ENCODE assay signal across 35 mouse cellular contexts in genomic region chr17:34272102-34272501, GRCm38 (mm10). TPM values are rescaled to one million over a fixed set of nuclear protein-coding genes. Genes with fewer than 3 reads are reported as not detected.
A peak's percentile ranks its signal among the peaks of the same experiment; 100 is the strongest.
DNase-seq lines count a peak whose midpoint lies in the region; ATAC-seq and TF ChIP-seq lines count a peak whose summit lies in the region.
"Had no signal": no experiment of that assay in that cellular context is flagged by ENCODE, and none has a peak within 500 bp of the region (broad histone marks: within the 10 kb centered on the region; RNA-seq: fewer than 3 reads in every experiment).

No protein-coding gene starts in this region.

- H3K4me3 ChIP-seq in forebrain, postnatal 0 days (ENCODE audit: low read depth, low read length) = no peak overlapping the region
- no peak overlapping the region for H3K4me3 ChIP-seq in forebrain, embryonic 14.5 days (ENCODE audit: low read depth, low read length)
- H3K4me3 ChIP-seq in heart, postnatal 0 days (ENCODE audit: low read depth, low read length) = no peak overlapping the region
- no peak overlapping the region for H3K4me3 ChIP-seq in heart, embryonic 10.5 days
- H3K4me3 ChIP-seq in liver, postnatal 0 days (ENCODE audit: low read depth, low read length) = no peak overlapping the region
- no peak overlapping the region for H3K4me3 ChIP-seq in liver, embryonic 11.5 days (ENCODE audit: low read depth, low read length)
- H3K4me3 ChIP-seq: embryonic facial prominence, embryonic 10.5 days; embryonic facial prominence, embryonic 13.5 days; erythroblast, embryonic 14.5 days; forebrain, embryonic 12.5 days; gastrocnemius, adult 2 months; heart, embryonic 12.5 days; heart, embryonic 15.5 days; hindbrain, embryonic 12.5 days; hindbrain, embryonic 15.5 days had no signal

- no peaks in the 10 kb centered on the region for H3K4me1 ChIP-seq in forebrain, postnatal 0 days (ENCODE audit: insufficient read depth)
- no peaks in the 10 kb centered on the region for H3K4me1 ChIP-seq in forebrain, embryonic 14.5 days (ENCODE audit: control insufficient read depth, insufficient read depth, low read length)
- H3K4me1 ChIP-seq in heart, postnatal 0 days (ENCODE audit: control insufficient read depth, insufficient read depth) = no peaks in the 10 kb centered on the region
- H3K4me1 ChIP-seq in heart, embryonic 10.5 days = no peaks in the 10 kb centered on the region
- no peaks in the 10 kb centered on the region for H3K4me1 ChIP-seq in liver, postnatal 0 days (ENCODE audit: insufficient read depth)
- H3K4me1 ChIP-seq in liver, embryonic 11.5 days (replicated peaks; ENCODE audit: control insufficient read depth, insufficient read depth, low read length) = no peaks in the 10 kb centered on the region
- H3K4me1 ChIP-seq: embryonic facial prominence, embryonic 10.5 days; embryonic facial prominence, embryonic 13.5 days; forebrain, embryonic 12.5 days; heart, embryonic 12.5 days; heart, embryonic 15.5 days; hindbrain, embryonic 12.5 days; hindbrain, embryonic 15.5 days had no signal

- no peaks in the 10 kb centered on the region; the same call in 1 of the 2 replicates for H3K27me3 ChIP-seq in forebrain, postnatal 0 days (ENCODE audit: insufficient read depth, low read length)
- H3K27me3 ChIP-seq in forebrain, embryonic 14.5 days (replicated peaks; ENCODE audit: control insufficient read depth, insufficient read depth, low read length) = no peaks in the 10 kb centered on the region; the same call in 1 of the 2 replicates
- no peaks in the 10 kb centered on the region for H3K27me3 ChIP-seq in heart, postnatal 0 days (ENCODE audit: control insufficient read depth, insufficient read depth, low read length)
- H3K27me3 ChIP-seq in heart, embryonic 10.5 days (ENCODE audit: insufficient read depth, poor library complexity, severe bottlenecking) = peaks cover 4% of the 10 kb centered on the region; the same call in 1 of the 2 replicates
- H3K27me3 ChIP-seq in liver, postnatal 0 days (ENCODE audit: insufficient read depth, low read length) = no peaks in the 10 kb centered on the region
- no peaks in the 10 kb centered on the region for H3K27me3 ChIP-seq in liver, embryonic 11.5 days (replicated peaks; ENCODE audit: control insufficient read depth, insufficient read depth, low read length)
- no peaks in the 10 kb centered on the region for H3K27me3 ChIP-seq in splenic B cell, adult 2 months (ENCODE audit: control insufficient read depth, insufficient read depth, low read length, poor library complexity, severe bottlenecking)
- H3K27me3 ChIP-seq: embryonic facial prominence, embryonic 13.5 days; heart, embryonic 15.5 days; hindbrain, embryonic 12.5 days; hindbrain, embryonic 15.5 days had no signal

- ATAC-seq in forebrain, postnatal 0 days = no peak
- ATAC-seq in forebrain, embryonic 14.5 days = no peak
- ATAC-seq in heart, postnatal 0 days (ENCODE audit: insufficient read depth, low read depth) = no peak
- ATAC-seq in liver, postnatal 0 days = no peak
- ATAC-seq in liver, embryonic 11.5 days (replicated peaks; ENCODE audit: low FRiP score) = no peak
- ATAC-seq: activated CD4-positive, CD25-positive, alpha-beta regulatory T cell, adult 4 months; forebrain, embryonic 16.5 days; intestine, embryonic 16.5 days had no signal

- TF ChIP-seq EP300 in heart, postnatal 0 days (IDR thresholded peaks at IDR 0.05; ENCODE audit: low read depth) = no peak
- TF ChIP-seq EP300 in liver, postnatal 0 days (IDR thresholded peaks at IDR 0.05; ENCODE audit: low read depth) = no peak

- H3K9me3 ChIP-seq in forebrain, postnatal 0 days (ENCODE audit: low read length) = no peaks in the 10 kb centered on the region; the same call in 1 of the 2 replicates
- H3K9me3 ChIP-seq in forebrain, embryonic 14.5 days (replicated peaks; ENCODE audit: control insufficient read depth, low read length) = no peaks in the 10 kb centered on the region; the same call in 1 of the 2 replicates
- H3K9me3 ChIP-seq in heart, postnatal 0 days (replicated peaks; ENCODE audit: control insufficient read depth, low read length) = peaks cover 4% of the 10 kb centered on the region; the same call in 1 of the 2 replicates
- no peaks in the 10 kb centered on the region for H3K9me3 ChIP-seq in heart, embryonic 10.5 days
- H3K9me3 ChIP-seq in liver, postnatal 0 days (ENCODE audit: low read length) = no peaks in the 10 kb centered on the region
- no peaks in the 10 kb centered on the region for H3K9me3 ChIP-seq in liver, embryonic 11.5 days (ENCODE audit: control insufficient read depth, low read length)
- H3K9me3 ChIP-seq: embryonic facial prominence, embryonic 10.5 days; forebrain, embryonic 12.5 days; hindbrain, embryonic 12.5 days; hindbrain, embryonic 15.5 days had no signal

- H3K36me3 ChIP-seq in forebrain, postnatal 0 days (ENCODE audit: insufficient read depth) = no peaks in the 10 kb centered on the region
- no peaks in the 10 kb centered on the region for H3K36me3 ChIP-seq in forebrain, embryonic 14.5 days (ENCODE audit: control insufficient read depth, insufficient read depth, low read length)
- H3K36me3 ChIP-seq in heart, postnatal 0 days (replicated peaks; ENCODE audit: control insufficient read depth, insufficient read depth, low read length) = no peaks in the 10 kb centered on the region
- H3K36me3 ChIP-seq in heart, embryonic 10.5 days = no peaks in the 10 kb centered on the region
- no peaks in the 10 kb centered on the region for H3K36me3 ChIP-seq in liver, postnatal 0 days (replicated peaks; ENCODE audit: insufficient read depth, low read length)
- no peaks in the 10 kb centered on the region for H3K36me3 ChIP-seq in liver, embryonic 11.5 days (ENCODE audit: control insufficient read depth, insufficient read depth, low read length)
- H3K36me3 ChIP-seq in splenic B cell, adult 2 months (ENCODE audit: control insufficient read depth, insufficient read depth, low read length, poor library complexity, severe bottlenecking) = peaks cover 39% of the 10 kb centered on the region
- H3K36me3 ChIP-seq: embryonic facial prominence, embryonic 10.5 days; embryonic facial prominence, embryonic 13.5 days; forebrain, embryonic 12.5 days; heart, embryonic 12.5 days; heart, embryonic 15.5 days; hindbrain, embryonic 12.5 days; hindbrain, embryonic 15.5 days had no signal

- no peak overlapping the region for H3K27ac ChIP-seq in forebrain, postnatal 0 days (ENCODE audit: low read depth, low read length)
- no peak overlapping the region for H3K27ac ChIP-seq in forebrain, embryonic 14.5 days (ENCODE audit: low read depth, low read length)
- no peak overlapping the region for H3K27ac ChIP-seq in heart, postnatal 0 days (ENCODE audit: low read depth)
- H3K27ac ChIP-seq in heart, embryonic 10.5 days = no peak overlapping the region
- H3K27ac ChIP-seq in liver, postnatal 0 days (ENCODE audit: low read depth) = no peak overlapping the region
- no peak overlapping the region for H3K27ac ChIP-seq in liver, embryonic 11.5 days (ENCODE audit: low read depth, low read length)
- H3K27ac ChIP-seq: embryonic facial prominence, embryonic 10.5 days; embryonic facial prominence, embryonic 13.5 days; forebrain, embryonic 12.5 days; gastrocnemius, adult 2 months; heart, embryonic 15.5 days; hindbrain, embryonic 12.5 days; hindbrain, embryonic 15.5 days had no signal

- no peak overlapping the region for H3K4me2 ChIP-seq in forebrain, postnatal 0 days (ENCODE audit: low read depth)
- H3K4me2 ChIP-seq in forebrain, embryonic 14.5 days (ENCODE audit: low read length) = no peak overlapping the region
- no peak overlapping the region for H3K4me2 ChIP-seq in heart, postnatal 0 days (ENCODE audit: low read depth, low read length)
- H3K4me2 ChIP-seq in liver, postnatal 0 days (ENCODE audit: low read depth, low read length) = no peak overlapping the region
- H3K4me2 ChIP-seq in liver, embryonic 11.5 days = no peak overlapping the region
- H3K4me2 ChIP-seq: embryonic facial prominence, embryonic 13.5 days; forebrain, embryonic 12.5 days; heart, embryonic 12.5 days; heart, embryonic 15.5 days; hindbrain, embryonic 12.5 days; hindbrain, embryonic 15.5 days had no signal

- peak; percentile 7; the same call in 1 of the 2 replicates for TF ChIP-seq CTCF in forebrain, postnatal 0 days (IDR thresholded peaks at IDR 0.05; ENCODE audit: low read depth)
- peak; percentile 24; the same call in 1 of the 2 replicates for TF ChIP-seq CTCF in heart, postnatal 0 days (IDR thresholded peaks at IDR 0.05; ENCODE audit: low read depth)
- TF ChIP-seq CTCF in liver, postnatal 0 days (IDR thresholded peaks at IDR 0.05; ENCODE audit: low read depth) = peak; percentile 26; the same call in 1 of the 2 replicates

- 80% methylated on average over 1 of the region's 1 CpGs for WGBS in forebrain, postnatal 0 days
- 97% methylated on average over 1 of the region's 1 CpGs for WGBS in forebrain, embryonic 14.5 days
- WGBS in heart, postnatal 0 days = 79% methylated on average over 1 of the region's 1 CpGs
- 63% methylated on average over 1 of the region's 1 CpGs for WGBS in heart, embryonic 10.5 days
- WGBS in liver, postnatal 0 days (ENCODE audit: insufficient replicate concordance) = 95% methylated on average over 1 of the region's 1 CpGs
- WGBS in liver, embryonic 11.5 days = 78% methylated on average over 1 of the region's 1 CpGs

- H3K9ac ChIP-seq in forebrain, postnatal 0 days = no peak overlapping the region
- H3K9ac ChIP-seq in forebrain, embryonic 14.5 days (ENCODE audit: low read length) = no peak overlapping the region
- H3K9ac ChIP-seq in heart, postnatal 0 days (replicated peaks; ENCODE audit: low read depth, low read length) = no peak overlapping the region
- H3K9ac ChIP-seq in liver, postnatal 0 days (replicated peaks) = no peak overlapping the region
- no peak overlapping the region for H3K9ac ChIP-seq in liver, embryonic 11.5 days (ENCODE audit: low read depth, low read length)
- H3K9ac ChIP-seq: embryonic facial prominence, embryonic 13.5 days; forebrain, embryonic 12.5 days; heart, embryonic 12.5 days; heart, embryonic 15.5 days; hindbrain, embryonic 12.5 days; hindbrain, embryonic 15.5 days had no signal

- no peak for DNase-seq in forebrain, postnatal 0 days
- no peak for DNase-seq in forebrain, embryonic 14.5 days (ENCODE audit: low spot score)
- DNase-seq in heart, postnatal 0 days (ENCODE audit: low spot score) = no peak
- DNase-seq in heart, embryonic 10.5 days (ENCODE audit: low spot score) = no peak
- no peak for DNase-seq in liver, postnatal 0 days
- DNase-seq in liver, embryonic 11.5 days (ENCODE audit: low spot score) = no peak
- DNase-seq in splenic B cell, adult 2 months (ENCODE audit: low read depth, low spot score) = peak; percentile 76
- no peak for DNase-seq in yolk sac, embryonic 10.5 days (ENCODE audit: low spot score)
- DNase-seq: adrenal gland, adult 8-10 months; adrenal gland, postnatal 25 days; cerebellum, adult 11-12 months; cerebellum, adult 8-10 months; cerebellum, postnatal 10 days; cerebellum, postnatal 36 days; embryo, embryonic 11 days; gastrocnemius, adult 2 months; gastrocnemius, postnatal 14 days had no signal

RNA-seq across cellular contexts. Expression of gene H2-Ab1, which starts 14.6 kb away (rescaled TPM):
- total RNA-seq in forebrain, postnatal 0 days (2014; rRNA removed) = 0.38 and 2.0 TPM in 2 replicates
- polyA plus RNA-seq in forebrain, postnatal 0 days (2015; fragmentation: Nextera tagmentation; extraction: Ambion mirVana) = 1.8 and 2.1 TPM in 2 replicates
- polyA plus RNA-seq in forebrain, embryonic 14.5 days (2014; fragmentation: Nextera tagmentation; extraction: Ambion mirVana) = 1.4 and 2.1 TPM in 2 replicates
- total RNA-seq in heart, postnatal 0 days (2014; rRNA removed; ENCODE audit: low replicate concordance) = 0.69 and 4.1 TPM in 2 replicates
- polyA plus RNA-seq in heart, postnatal 0 days (2015; fragmentation: Nextera tagmentation; extraction: Ambion mirVana) = 2.0 and 3.6 TPM in 2 replicates
- polyA plus RNA-seq in heart, embryonic 10.5 days (2016; fragmentation: Nextera tagmentation; extraction: Ambion mirVana) = 13.2 and 14.6 TPM in 2 replicates
- 22.7 and 24.9 TPM in 2 replicates for polyA plus RNA-seq in liver, postnatal 0 days (2015; fragmentation: Nextera tagmentation; extraction: Ambion mirVana)
- 3.9 and 4.1 TPM in 2 replicates for polyA plus RNA-seq in liver, embryonic 11.5 days (2014; fragmentation: Nextera tagmentation; extraction: Ambion mirVana)

RNA-seq across cellular contexts. Expression of gene H2-Aa, which starts 15.5 kb away (rescaled TPM):
- 0.14 and 0.85 TPM in 2 replicates for total RNA-seq in forebrain, postnatal 0 days (2014; rRNA removed)
- 0.59 and 0.73 TPM in 2 replicates for polyA plus RNA-seq in forebrain, postnatal 0 days (2015; fragmentation: Nextera tagmentation; extraction: Ambion mirVana)
- polyA plus RNA-seq in forebrain, embryonic 14.5 days (2014; fragmentation: Nextera tagmentation; extraction: Ambion mirVana) = 0.25 and 0.27 TPM in 2 replicates
- total RNA-seq in heart, postnatal 0 days (2014; rRNA removed; ENCODE audit: low replicate concordance) = 5.8 TPM in 1 of 2 replicates, not detected in the other
- polyA plus RNA-seq in heart, postnatal 0 days (2015; fragmentation: Nextera tagmentation; extraction: Ambion mirVana) = 1.7 and 2.5 TPM in 2 replicates
- 0.11 TPM in 1 of 2 replicates, not detected in the other for polyA plus RNA-seq in heart, embryonic 10.5 days (2016; fragmentation: Nextera tagmentation; extraction: Ambion mirVana)
- polyA plus RNA-seq in liver, postnatal 0 days (2015; fragmentation: Nextera tagmentation; extraction: Ambion mirVana) = 12.0 and 15.3 TPM in 2 replicates
- polyA plus RNA-seq in liver, embryonic 11.5 days (2014; fragmentation: Nextera tagmentation; extraction: Ambion mirVana) = not detected in 2 replicates
- polyA plus RNA-seq: embryonic facial prominence, embryonic 10.5 days; erythroblast, embryonic 14.5 days; forebrain, embryonic 12.5 days; forebrain, embryonic 16.5 days had no signal

RNA-seq across cellular contexts. Expression of gene H2-Ob, which starts 33.4 kb away (rescaled TPM):
- total RNA-seq in forebrain, postnatal 0 days (2014; rRNA removed) = 0.10 TPM in 1 of 2 replicates, not detected in the other
- 0.33 and 0.36 TPM in 2 replicates for polyA plus RNA-seq in forebrain, postnatal 0 days (2015; fragmentation: Nextera tagmentation; extraction: Ambion mirVana)
- polyA plus RNA-seq in forebrain, embryonic 14.5 days (2014; fragmentation: Nextera tagmentation; extraction: Ambion mirVana) = 0.18 TPM in 1 of 2 replicates, not detected in the other
- not detected in 2 replicates for total RNA-seq in heart, postnatal 0 days (2014; rRNA removed; ENCODE audit: low replicate concordance)
- 0.08 and 0.14 TPM in 2 replicates for polyA plus RNA-seq in heart, postnatal 0 days (2015; fragmentation: Nextera tagmentation; extraction: Ambion mirVana)
- not detected in 2 replicates for polyA plus RNA-seq in heart, embryonic 10.5 days (2016; fragmentation: Nextera tagmentation; extraction: Ambion mirVana)
- 1.1 and 1.2 TPM in 2 replicates for polyA plus RNA-seq in liver, postnatal 0 days (2015; fragmentation: Nextera tagmentation; extraction: Ambion mirVana)
- not detected in 2 replicates for polyA plus RNA-seq in liver, embryonic 11.5 days (2014; fragmentation: Nextera tagmentation; extraction: Ambion mirVana)
- total RNA-seq: ES-E14 had no signal
- polyA plus RNA-seq: embryonic facial prominence, embryonic 10.5 days; embryonic facial prominence, embryonic 13.5 days; erythroblast, embryonic 14.5 days; forebrain, embryonic 12.5 days; hindbrain, embryonic 12.5 days had no signal

RNA-seq across cellular contexts. Expression of gene H2-Eb1, which starts 33.6 kb away (rescaled TPM):
- 1.5 and 2.1 TPM in 2 replicates for total RNA-seq in forebrain, postnatal 0 days (2014; rRNA removed)
- polyA plus RNA-seq in forebrain, postnatal 0 days (2015; fragmentation: Nextera tagmentation; extraction: Ambion mirVana) = 2.5 and 2.7 TPM in 2 replicates
- 0.85 and 1.4 TPM in 2 replicates for polyA plus RNA-seq in forebrain, embryonic 14.5 days (2014; fragmentation: Nextera tagmentation; extraction: Ambion mirVana)
- total RNA-seq in heart, postnatal 0 days (2014; rRNA removed; ENCODE audit: low replicate concordance) = 1.2 TPM in 1 of 2 replicates, not detected in the other
- polyA plus RNA-seq in heart, postnatal 0 days (2015; fragmentation: Nextera tagmentation; extraction: Ambion mirVana) = 4.1 and 4.4 TPM in 2 replicates
- 1.4 TPM in 2 replicates for polyA plus RNA-seq in heart, embryonic 10.5 days (2016; fragmentation: Nextera tagmentation; extraction: Ambion mirVana)
- 8.2 and 9.3 TPM in 2 replicates for polyA plus RNA-seq in liver, postnatal 0 days (2015; fragmentation: Nextera tagmentation; extraction: Ambion mirVana)
- 0.23 and 0.63 TPM in 2 replicates for polyA plus RNA-seq in liver, embryonic 11.5 days (2014; fragmentation: Nextera tagmentation; extraction: Ambion mirVana)
- polyA plus RNA-seq: erythroblast, embryonic 14.5 days had no signal

RNA-seq across cellular contexts. Expression of gene H2-Eb2, which starts 53.4 kb away (rescaled TPM):
- 0.15 TPM in 1 of 2 replicates, not detected in the other for total RNA-seq in forebrain, postnatal 0 days (2014; rRNA removed)
- polyA plus RNA-seq in forebrain, postnatal 0 days (2015; fragmentation: Nextera tagmentation; extraction: Ambion mirVana) = 0.04 TPM in 1 of 2 replicates, not detected in the other
- not detected in 2 replicates for polyA plus RNA-seq in forebrain, embryonic 14.5 days (2014; fragmentation: Nextera tagmentation; extraction: Ambion mirVana)
- total RNA-seq in heart, postnatal 0 days (2014; rRNA removed; ENCODE audit: low replicate concordance) = not detected in 2 replicates
- not detected in 2 replicates for polyA plus RNA-seq in heart, postnatal 0 days (2015; fragmentation: Nextera tagmentation; extraction: Ambion mirVana)
- not detected in 2 replicates for polyA plus RNA-seq in heart, embryonic 10.5 days (2016; fragmentation: Nextera tagmentation; extraction: Ambion mirVana)
- not detected in 2 replicates for polyA plus RNA-seq in liver, postnatal 0 days (2015; fragmentation: Nextera tagmentation; extraction: Ambion mirVana)
- not detected in 2 replicates for polyA plus RNA-seq in liver, embryonic 11.5 days (2014; fragmentation: Nextera tagmentation; extraction: Ambion mirVana)
- total RNA-seq: adrenal gland, adult 8-10 months; adrenal gland, postnatal 25 days; ES-E14; gastrocnemius, adult 2 months; gastrocnemius, postnatal 14 days; gastrocnemius, postnatal 4 days; heart, adult 8-10 months; heart, postnatal 25 days; hematopoietic stem cell, adult 5-6 weeks had no signal
- polyA plus RNA-seq: cortical plate, adult 2 months; embryonic facial prominence, embryonic 10.5 days; embryonic facial prominence, embryonic 13.5 days; erythroblast, embryonic 14.5 days; forebrain, embryonic 12.5 days; forebrain, embryonic 16.5 days; frontal cortex, adult 2 months; heart, embryonic 12.5 days; heart, embryonic 15.5 days; intestine, embryonic 16.5 days had no signal
